Mouse (Mus musculus): ENCODE data around the gene Dusp7. TPM values are rescaled to one million over a fixed set of nuclear protein-coding genes. Genes with fewer than 3 reads are reported as not detected.
A peak's percentile ranks its signal among the peaks of the same experiment; 100 is the strongest.

The Dusp7 gene
- polyA plus RNA-seq, 1 experiment from 2014 or later = 13.2 TPM

GRCm38 (mm10) chr9:106348281-106348680 is 20.2 kb upstream of the Dusp7 start:
- Histone ChIP-seq H3K4me1 (ENCODE audit: control insufficient read depth, insufficient read depth, low read length) (peaks cover 9% of the 10 kb centered on the region), H3K4me2 (ENCODE audit: low read length) (no peak overlapping the region), H3K9ac (ENCODE audit: low read depth, low read length) (no peak overlapping the region), H3K4me3 (ENCODE audit: low read depth, low read length) (no peak overlapping the region), H3K9me3 (replicated peaks; ENCODE audit: control insufficient read depth, low read length, poor library complexity, severe bottlenecking) (no peaks in the 10 kb centered on the region), H3K27ac (ENCODE audit: low read length) (no peak overlapping the region), H3K36me3 (ENCODE audit: control insufficient read depth, insufficient read depth, low read length) (no peaks in the 10 kb centered on the region), H3K27me3 (ENCODE audit: control insufficient read depth, insufficient read depth, low read depth, low read length) (no peaks in the 10 kb centered on the region)
- 74% methylated on average over 10 of the region's 10 CpGs for WGBS
- ATAC-seq = no peak

- no peak overlapping the region for H3K27ac ChIP-seq (ENCODE audit: low read length)
- WGBS = 61% methylated on average over 2 of the region's 2 CpGs
- H3K4me3 ChIP-seq (ENCODE audit: low read depth, low read length) = no peak overlapping the region
- ATAC-seq = 0 out of 2 replicates have a peak, but pooled peaks have one; percentile 28
- H3K4me2 ChIP-seq (ENCODE audit: low read length) = no peak overlapping the region
- H3K27me3 ChIP-seq (ENCODE audit: control insufficient read depth, insufficient read depth, low read depth, low read length) = no peaks in the 10 kb centered on the region
- no peaks in the 10 kb centered on the region for H3K9me3 ChIP-seq (replicated peaks; ENCODE audit: control insufficient read depth, low read length, poor library complexity, severe bottlenecking)
- peaks cover 9% of the 10 kb centered on the region for H3K4me1 ChIP-seq (ENCODE audit: control insufficient read depth, insufficient read depth, low read length)
- no peak overlapping the region for H3K9ac ChIP-seq (ENCODE audit: low read depth, low read length)
- H3K36me3 ChIP-seq (ENCODE audit: control insufficient read depth, insufficient read depth, low read length) = no peaks in the 10 kb centered on the region
These were observed 19.4 kb upstream of the Dusp7 start for GRCm38 (mm10) chr9:106349075-106349474.

- Histone ChIP-seq H3K9me3 (replicated peaks; ENCODE audit: control insufficient read depth, low read length, poor library complexity, severe bottlenecking) (no peaks in the 10 kb centered on the region), H3K4me2 (ENCODE audit: low read length) (no peak overlapping the region), H3K9ac (ENCODE audit: low read depth, low read length) (no peak overlapping the region), H3K4me1 (ENCODE audit: control insufficient read depth, insufficient read depth, low read length) (no peaks in the 10 kb centered on the region), H3K36me3 (ENCODE audit: control insufficient read depth, insufficient read depth, low read length) (no peaks in the 10 kb centered on the region), H3K27ac (ENCODE audit: low read length) (no peak overlapping the region), H3K27me3 (ENCODE audit: control insufficient read depth, insufficient read depth, low read depth, low read length) (no peaks in the 10 kb centered on the region), H3K4me3 (ENCODE audit: low read depth, low read length) (no peak overlapping the region)
- WGBS = 71% methylated on average over 6 of the region's 6 CpGs
- no peak for ATAC-seq
These were observed 17.3 kb upstream of the Dusp7 start for GRCm38 (mm10) chr9:106351178-106351577.

GRCm38 (mm10) chr9:106353779-106354178 is 14.7 kb upstream of the Dusp7 start:
- H3K36me3 ChIP-seq (ENCODE audit: control insufficient read depth, insufficient read depth, low read length) = no peaks in the 10 kb centered on the region
- H3K4me2 ChIP-seq (ENCODE audit: low read length) = no peak overlapping the region
- ATAC-seq = no peak
- H3K27me3 ChIP-seq (ENCODE audit: control insufficient read depth, insufficient read depth, low read depth, low read length) = no peaks in the 10 kb centered on the region
- no peak overlapping the region for H3K4me3 ChIP-seq (ENCODE audit: low read depth, low read length)
- no peaks in the 10 kb centered on the region for H3K9me3 ChIP-seq (replicated peaks; ENCODE audit: control insufficient read depth, low read length, poor library complexity, severe bottlenecking)
- H3K9ac ChIP-seq (ENCODE audit: low read depth, low read length) = no peak overlapping the region
- H3K27ac ChIP-seq (ENCODE audit: low read length) = no peak overlapping the region
- H3K4me1 ChIP-seq (ENCODE audit: control insufficient read depth, insufficient read depth, low read length) = no peaks in the 10 kb centered on the region
- WGBS = 67% methylated on average over 6 of the region's 6 CpGs

GRCm38 (mm10) chr9:106354810-106355209 is 13.6 kb upstream of the Dusp7 start:
- Histone ChIP-seq H3K4me2 (ENCODE audit: low read length) (no peak overlapping the region), H3K9me3 (replicated peaks; ENCODE audit: control insufficient read depth, low read length, poor library complexity, severe bottlenecking) (no peaks in the 10 kb centered on the region)
- WGBS = 99% methylated on average over 6 of the region's 6 CpGs

GRCm38 (mm10) chr9:106355217-106355974 is 13.0 kb upstream of the Dusp7 start:
- no peak for ATAC-seq
- no peak overlapping the region for H3K4me2 ChIP-seq (ENCODE audit: low read length)
- H3K36me3 ChIP-seq (ENCODE audit: control insufficient read depth, insufficient read depth, low read length) = no peaks in the 10 kb centered on the region
- H3K9ac ChIP-seq (ENCODE audit: low read depth, low read length) = no peak overlapping the region
- H3K4me3 ChIP-seq (ENCODE audit: low read depth, low read length) = no peak overlapping the region
- 71% methylated on average over 10 of the region's 10 CpGs for WGBS
- H3K27me3 ChIP-seq (ENCODE audit: control insufficient read depth, insufficient read depth, low read depth, low read length) = no peaks in the 10 kb centered on the region
- no peaks in the 10 kb centered on the region for H3K9me3 ChIP-seq (replicated peaks; ENCODE audit: control insufficient read depth, low read length, poor library complexity, severe bottlenecking)
- no peak overlapping the region for H3K27ac ChIP-seq (ENCODE audit: low read length)
- H3K4me1 ChIP-seq (ENCODE audit: control insufficient read depth, insufficient read depth, low read length) = no peaks in the 10 kb centered on the region

More at GRCm38 (mm10) chr9:106354810-106355209, 13.6 kb upstream of the Dusp7 start:
- no peaks in the 10 kb centered on the region for H3K27me3 ChIP-seq (ENCODE audit: control insufficient read depth, insufficient read depth, low read depth, low read length)
- no peak overlapping the region for H3K4me3 ChIP-seq (ENCODE audit: low read depth, low read length)
- no peaks in the 10 kb centered on the region for H3K4me1 ChIP-seq (ENCODE audit: control insufficient read depth, insufficient read depth, low read length)
- no peak for ATAC-seq
- H3K36me3 ChIP-seq (ENCODE audit: control insufficient read depth, insufficient read depth, low read length) = no peaks in the 10 kb centered on the region
- H3K27ac ChIP-seq (ENCODE audit: low read length) = no peak overlapping the region
- H3K9ac ChIP-seq (ENCODE audit: low read depth, low read length) = no peak overlapping the region

GRCm38 (mm10) chr9:106355975-106356286 is 12.5 kb upstream of the Dusp7 start:
- Histone ChIP-seq H3K36me3 (ENCODE audit: control insufficient read depth, insufficient read depth, low read length) (no peaks in the 10 kb centered on the region), H3K4me1 (ENCODE audit: control insufficient read depth, insufficient read depth, low read length) (no peaks in the 10 kb centered on the region), H3K27me3 (ENCODE audit: control insufficient read depth, insufficient read depth, low read depth, low read length) (no peaks in the 10 kb centered on the region), H3K27ac (ENCODE audit: low read length) (no peak overlapping the region), H3K4me2 (ENCODE audit: low read length) (no peak overlapping the region), H3K9me3 (replicated peaks; ENCODE audit: control insufficient read depth, low read length, poor library complexity, severe bottlenecking) (no peaks in the 10 kb centered on the region), H3K4me3 (ENCODE audit: low read depth, low read length) (no peak overlapping the region), H3K9ac (ENCODE audit: low read depth, low read length) (no peak overlapping the region)
- ATAC-seq = no peak

- 80% methylated on average over 10 of the region's 10 CpGs for WGBS
- ATAC-seq = no peak
- Histone ChIP-seq H3K4me2 (ENCODE audit: low read length) (no peak overlapping the region), H3K9me3 (replicated peaks; ENCODE audit: control insufficient read depth, low read length, poor library complexity, severe bottlenecking) (no peaks in the 10 kb centered on the region), H3K9ac (ENCODE audit: low read depth, low read length) (no peak overlapping the region), H3K4me1 (ENCODE audit: control insufficient read depth, insufficient read depth, low read length) (no peaks in the 10 kb centered on the region), H3K27me3 (ENCODE audit: control insufficient read depth, insufficient read depth, low read depth, low read length) (no peaks in the 10 kb centered on the region), H3K36me3 (ENCODE audit: control insufficient read depth, insufficient read depth, low read length) (no peaks in the 10 kb centered on the region), H3K27ac (ENCODE audit: low read length) (no peak overlapping the region), H3K4me3 (ENCODE audit: low read depth, low read length) (no peak overlapping the region)
These were observed 12.0 kb upstream of the Dusp7 start for GRCm38 (mm10) chr9:106356323-106356844.

GRCm38 (mm10) chr9:106357167-106357566 is 11.3 kb upstream of the Dusp7 start:
- ATAC-seq = no peak
- no peaks in the 10 kb centered on the region for H3K4me1 ChIP-seq (ENCODE audit: control insufficient read depth, insufficient read depth, low read length)
- no peak overlapping the region for H3K9ac ChIP-seq (ENCODE audit: low read depth, low read length)
- 90% methylated on average over 3 of the region's 3 CpGs for WGBS
- H3K4me2 ChIP-seq (ENCODE audit: low read length) = no peak overlapping the region
- H3K27me3 ChIP-seq (ENCODE audit: control insufficient read depth, insufficient read depth, low read depth, low read length) = no peaks in the 10 kb centered on the region
- H3K4me3 ChIP-seq (ENCODE audit: low read depth, low read length) = no peak overlapping the region
- no peaks in the 10 kb centered on the region for H3K9me3 ChIP-seq (replicated peaks; ENCODE audit: control insufficient read depth, low read length, poor library complexity, severe bottlenecking)
- H3K27ac ChIP-seq (ENCODE audit: low read length) = no peak overlapping the region
- H3K36me3 ChIP-seq (ENCODE audit: control insufficient read depth, insufficient read depth, low read length) = no peaks in the 10 kb centered on the region
